Mouse (Mus musculus): Measurements from ENCODE around the gene Dnal4. TPM values are rescaled to one million over a fixed set of nuclear protein-coding genes. Genes with fewer than 3 reads are reported as not detected.

The Dnal4 gene
- polyA plus RNA-seq, 2 experiments: 60.9 to 70.2 TPM

DNA sequence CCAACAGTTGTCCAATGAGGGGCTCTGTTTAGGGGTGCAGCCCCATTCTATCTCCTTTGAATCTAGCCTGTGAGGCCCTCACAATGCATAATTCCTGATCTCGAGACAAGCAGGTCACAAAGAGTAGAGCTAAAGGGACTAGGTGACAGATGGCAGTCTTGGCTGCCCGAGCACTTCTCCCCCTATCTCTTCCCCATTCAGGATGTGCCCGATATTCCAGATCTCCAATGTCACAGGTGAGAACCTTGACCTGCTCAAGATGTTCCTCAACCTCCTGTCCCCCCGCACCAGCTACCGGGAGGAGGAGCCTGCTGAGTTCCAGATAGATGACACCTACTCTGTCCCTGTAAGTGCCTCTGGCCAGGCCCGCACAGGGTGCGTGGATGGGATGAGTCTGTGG, 62.0 kb downstream of the Dnal4 start:
- H3K4me3 ChIP-seq (replicated peaks; ENCODE audit: low read length): no peak overlapping the region
- DNase-seq (ENCODE audit: low spot score) (no peak), ATAC-seq (ENCODE audit: low FRiP score, low read depth) (no peak)
- no peak overlapping the region for H3K27ac ChIP-seq (replicated peaks; ENCODE audit: low read depth, low read length)
- H3K9me3 ChIP-seq (ENCODE audit: control insufficient read depth, low read length): no peaks in the 10 kb centered on the region
- no peak for TF ChIP-seq POLR2A (IDR thresholded peaks at IDR 0.05; ENCODE audit: borderline replicate concordance, extremely low read depth, insufficient read depth, insufficient read length)
- no peak overlapping the region for H3K4me2 ChIP-seq (replicated peaks; ENCODE audit: low read depth, low read length, severe bottlenecking)
- no peaks in the 10 kb centered on the region for H3K4me1 ChIP-seq (ENCODE audit: control insufficient read depth, insufficient read depth, low read length)
- 90% methylated on average over 7 of the region's 7 CpGs for WGBS
- H3K27me3 ChIP-seq (ENCODE audit: control insufficient read depth, insufficient read depth, low read length): no peaks in the 10 kb centered on the region
- H3K36me3 ChIP-seq (ENCODE audit: control insufficient read depth, insufficient read depth, low read length): peaks cover 97% of the 10 kb centered on the region
- H3K9ac ChIP-seq (ENCODE audit: low read depth, low read length, severe bottlenecking): no peak overlapping the region

Other genes with a start within 250 kb of the Dnal4 start
- 724 and 821 TPM in 2 replicates for gene Ddx17, start 231.1 kb downstream of the Dnal4 start, polyA plus RNA-seq (2012; rRNA removed)
- 92.6 and 98.0 TPM in 2 replicates for gene Ddx17, start 231.1 kb downstream of the Dnal4 start, polyA plus RNA-seq (2014; fragmentation: Nextera tagmentation; extraction: Ambion mirVana)
- 13.1 and 13.6 TPM in 2 replicates for gene Dmc1, start 172.7 kb downstream of the Dnal4 start, polyA plus RNA-seq (2012; rRNA removed)
- gene Dmc1, start 172.7 kb downstream of the Dnal4 start, polyA plus RNA-seq (2014; fragmentation: Nextera tagmentation; extraction: Ambion mirVana): 2.6 TPM in 2 replicates
- 7.5 and 7.9 TPM in 2 replicates for gene Fam227a, start 118.9 kb downstream of the Dnal4 start, polyA plus RNA-seq (2012; rRNA removed)
- gene Fam227a, start 118.9 kb downstream of the Dnal4 start, polyA plus RNA-seq (2014; fragmentation: Nextera tagmentation; extraction: Ambion mirVana): 1.3 and 2.0 TPM in 2 replicates
- gene Cby1, start 118.7 kb downstream of the Dnal4 start, polyA plus RNA-seq (2012; rRNA removed): 17.9 and 21.6 TPM in 2 replicates
- 44.9 and 49.6 TPM in 2 replicates for gene Cby1, start 118.7 kb downstream of the Dnal4 start, polyA plus RNA-seq (2014; fragmentation: Nextera tagmentation; extraction: Ambion mirVana)
- gene Tomm22, start 107.0 kb downstream of the Dnal4 start, polyA plus RNA-seq (2012; rRNA removed): 112 and 117 TPM in 2 replicates
- 207 and 217 TPM in 2 replicates for gene Tomm22, start 107.0 kb downstream of the Dnal4 start, polyA plus RNA-seq (2014; fragmentation: Nextera tagmentation; extraction: Ambion mirVana)
- 38.7 and 44.6 TPM in 2 replicates for gene Josd1, start 89.9 kb downstream of the Dnal4 start, polyA plus RNA-seq (2012; rRNA removed)
- 21.1 and 23.3 TPM in 2 replicates for gene Josd1, start 89.9 kb downstream of the Dnal4 start, polyA plus RNA-seq (2014; fragmentation: Nextera tagmentation; extraction: Ambion mirVana)
- gene Gtpbp1, start 87.0 kb downstream of the Dnal4 start, polyA plus RNA-seq (2012; rRNA removed): 39.6 and 43.9 TPM in 2 replicates
- gene Gtpbp1, start 87.0 kb downstream of the Dnal4 start, polyA plus RNA-seq (2014; fragmentation: Nextera tagmentation; extraction: Ambion mirVana): 32.6 and 36.8 TPM in 2 replicates
- gene Sun2, start 35.3 kb downstream of the Dnal4 start, polyA plus RNA-seq (2012; rRNA removed): 37.9 and 46.8 TPM in 2 replicates
- 6.9 and 8.0 TPM in 2 replicates for gene Sun2, start 35.3 kb downstream of the Dnal4 start, polyA plus RNA-seq (2014; fragmentation: Nextera tagmentation; extraction: Ambion mirVana)
- gene Nptxr, start 26.9 kb upstream of the Dnal4 start, polyA plus RNA-seq (2012; rRNA removed): 9.3 and 11.3 TPM in 2 replicates
- 2.6 and 4.7 TPM in 2 replicates for gene Nptxr, start 26.9 kb upstream of the Dnal4 start, polyA plus RNA-seq (2014; fragmentation: Nextera tagmentation; extraction: Ambion mirVana)
- 1.7 TPM in 1 of 2 replicates, not detected in the other for gene Npcd, start 56.4 kb upstream of the Dnal4 start, polyA plus RNA-seq (2012; rRNA removed)
- gene Npcd, start 56.4 kb upstream of the Dnal4 start, polyA plus RNA-seq (2014; fragmentation: Nextera tagmentation; extraction: Ambion mirVana): 0.50 and 0.99 TPM in 2 replicates
- 83.4 and 95.0 TPM in 2 replicates for gene Cbx6, start 56.8 kb upstream of the Dnal4 start, polyA plus RNA-seq (2012; rRNA removed)
- 49.1 and 49.9 TPM in 2 replicates for gene Cbx6, start 56.8 kb upstream of the Dnal4 start, polyA plus RNA-seq (2014; fragmentation: Nextera tagmentation; extraction: Ambion mirVana)
- 16.0 and 18.0 TPM in 2 replicates for gene Apobec3, start 113.8 kb upstream of the Dnal4 start, polyA plus RNA-seq (2012; rRNA removed)
- 12.0 and 13.2 TPM in 2 replicates for gene Apobec3, start 113.8 kb upstream of the Dnal4 start, polyA plus RNA-seq (2014; fragmentation: Nextera tagmentation; extraction: Ambion mirVana)
- gene Cbx7, start 193.3 kb upstream of the Dnal4 start, polyA plus RNA-seq (2012; rRNA removed): 8.5 and 9.3 TPM in 2 replicates
- gene Cbx7, start 193.3 kb upstream of the Dnal4 start, polyA plus RNA-seq (2014; fragmentation: Nextera tagmentation; extraction: Ambion mirVana): 2.1 and 2.9 TPM in 2 replicates
- 15.4 and 19.9 TPM in 2 replicates for gene Pdgfb, start 237.1 kb upstream of the Dnal4 start, polyA plus RNA-seq (2012; rRNA removed)
- gene Pdgfb, start 237.1 kb upstream of the Dnal4 start, polyA plus RNA-seq (2014; fragmentation: Nextera tagmentation; extraction: Ambion mirVana): 4.2 and 5.0 TPM in 2 replicates

Measured in limb, embryonic 14.5 days (tissue).